Mouse (Mus musculus) hindbrain, embryonic 10.5 days (tissue): ENCODE measurements at regions not wholly inside any gene's neighbourhood (a gene's known extent, or its start where the extent isn't known, plus 50 kb on each side); places are given as distances from the start of the nearest gene placed in this dataset.

Source experiments
- DNase-seq: peaks from one replicate; pipeline ENCODE4 v3.0.0-alpha.2; 2017; ENCODE audit warnings: low spot score
- H3K27ac ChIP-seq: fragments of 300-500 bp; sonication (generic); 2 replicates; pipeline ENCODE4 v1.5.1; 2016; ENCODE audit warnings: mild to moderate bottlenecking, moderate library complexity
- H3K27me3 ChIP-seq: fragments of 300-500 bp; sonication (generic); 2 replicates; pipeline ENCODE4 v1.6.1; 2016; ENCODE audit warnings: mild to moderate bottlenecking; ENCODE audit not compliant: poor library complexity, insufficient read depth, severe bottlenecking
- H3K36me3 ChIP-seq: fragments of 300-500 bp; sonication (generic); 2 replicates; pipeline ENCODE4 v1.6.1; 2016; ENCODE audit warnings: mild to moderate bottlenecking, moderate library complexity
- H3K4me1 ChIP-seq: fragments of 300-500 bp; sonication (generic); replicated peaks from 2 replicates; pipeline ENCODE4 v1.6.1; 2016; ENCODE audit warnings: mild to moderate bottlenecking
- H3K4me3 ChIP-seq: fragments of 300-500 bp; sonication (generic); 2 replicates; pipeline ENCODE4 v1.5.1; 2016; ENCODE audit warnings: mild to moderate bottlenecking, moderate library complexity
- H3K9me3 ChIP-seq: fragments of 300-500 bp; sonication (generic); 2 replicates; pipeline ENCODE4 v1.6.1; 2016; ENCODE audit warnings: mild to moderate bottlenecking, moderate library complexity
- WGBS: fragments of 180-500 bp; shearing (Covaris S2); methylation state at CpG from one replicate; pipeline ENCODE4 v1.1.7; 2016; 5-methylcytosine and 5-hydroxymethylcytosine counted together

DNA sequence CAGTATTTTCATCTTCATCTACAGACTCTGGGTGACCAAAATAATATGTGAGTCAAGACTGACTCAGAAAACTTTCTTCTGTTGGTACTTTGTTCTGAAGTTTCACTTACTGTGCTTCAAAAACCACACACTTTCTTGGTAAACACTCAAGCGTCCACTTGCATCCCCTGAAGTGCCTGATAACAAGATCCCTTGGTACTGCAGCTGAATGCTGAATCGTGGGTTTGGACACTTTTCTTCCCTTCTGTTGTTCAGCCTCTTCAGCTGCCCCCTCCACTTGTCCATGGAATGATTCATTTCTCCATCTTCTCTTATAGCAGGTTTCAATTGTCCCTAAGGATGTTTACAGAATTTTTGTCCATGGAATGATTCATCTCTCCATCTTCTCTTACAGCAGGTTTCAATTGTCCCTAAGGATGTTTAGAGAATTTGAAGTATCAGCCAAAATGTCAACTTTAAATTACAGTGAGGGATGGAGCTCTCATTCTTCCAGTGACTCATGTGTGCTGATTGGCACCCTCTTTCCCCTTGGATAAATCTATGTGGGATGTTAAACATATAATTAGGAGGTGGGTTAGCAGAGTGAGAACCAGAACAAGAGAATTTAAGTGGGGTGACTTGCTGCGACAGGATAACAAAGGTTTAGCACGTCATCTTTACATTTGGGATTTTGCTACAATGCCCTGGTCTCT lies 57.7 kb upstream of the Pdk4 start:
- 73% methylated on average over 4 of the region's 4 CpGs for WGBS

DNA sequence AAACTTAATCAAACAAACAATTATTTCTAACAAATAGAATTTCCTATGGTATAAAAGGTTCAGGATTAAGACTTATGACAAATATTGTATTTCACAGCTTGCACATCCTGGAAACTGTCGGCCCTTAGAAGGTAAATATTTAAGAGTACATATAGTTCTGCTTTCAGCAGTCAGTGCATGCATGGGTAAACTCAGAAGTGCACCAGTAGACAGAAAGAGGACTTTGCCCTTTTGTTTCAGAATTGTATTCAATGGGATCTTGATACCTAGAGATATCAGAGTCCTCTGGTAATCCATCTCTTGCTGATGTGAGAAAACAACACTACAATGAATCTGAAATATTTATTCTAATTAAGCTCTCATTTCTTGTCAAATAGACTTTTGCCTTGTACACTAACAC lies 54.0 kb upstream of the Pdk4 start:
- H3K27me3 ChIP-seq, result no peaks in the 10 kb centered on the region
- no peaks in the 10 kb centered on the region for H3K36me3 ChIP-seq
- DNase-seq, result no peak
- H3K4me3 ChIP-seq, result no peak overlapping the region
- H3K9me3 ChIP-seq, result no peaks in the 10 kb centered on the region
- no peaks in the 10 kb centered on the region for H3K4me1 ChIP-seq
- 91% methylated on average over 1 of the region's 1 CpGs for WGBS
- H3K27ac ChIP-seq, result no peak overlapping the region

More for the DNA sequence above, 57.7 kb upstream of the Pdk4 start:
- Histone ChIP-seq H3K4me3 (no peak overlapping the region), H3K27ac (no peak overlapping the region), H3K27me3 (no peaks in the 10 kb centered on the region), H3K9me3 (no peaks in the 10 kb centered on the region), H3K36me3 (no peaks in the 10 kb centered on the region), H3K4me1 (no peaks in the 10 kb centered on the region)
- no peak for DNase-seq
